ENCODE assay signal across 8 mouse cellular contexts in genomic region chr17:26780750-26781571, GRCm38 (mm10). TPM values are rescaled to one million over a fixed set of nuclear protein-coding genes. Genes with fewer than 3 reads are reported as not detected.
DNase-seq lines count a peak whose midpoint lies in the region; ATAC-seq and TF ChIP-seq lines count a peak whose summit lies in the region.

TSS of gene Bnip1 (plus strand) at chr17:26781066.

- H3K9ac ChIP-seq in lung, embryonic 16.5 days (ENCODE audit: low read length) = peak within 1 kb of the TSS; percentile 89

- H3K9me3 ChIP-seq in G1E (replicated peaks) = no peaks in the 10 kb centered on the region
- no peaks in the 10 kb centered on the region for H3K9me3 ChIP-seq in lung, embryonic 16.5 days (ENCODE audit: control insufficient read depth, low read length)

- peak within 1 kb of the TSS; percentile 85 for H3K4me2 ChIP-seq in lung, embryonic 16.5 days (ENCODE audit: low read depth, low read length)

- peaks cover 66% of the 10 kb centered on the region for H3K4me1 ChIP-seq in G1E (ENCODE audit: insufficient read depth, low read depth, low read length)
- peaks cover 9% of the 10 kb centered on the region for H3K4me1 ChIP-seq in lung, embryonic 16.5 days (replicated peaks; ENCODE audit: control insufficient read depth, insufficient read depth, low read length)

- WGBS in lung, embryonic 16.5 days = under 1% methylated on average over 42 of the region's 42 CpGs

- H3K27ac ChIP-seq in lung, embryonic 16.5 days (ENCODE audit: low read length) = peak within 1 kb of the TSS; percentile 97

- DNase-seq in G1E (ENCODE audit: low spot score) = peak; percentile 73
- peak; percentile 80 to 89 for DNase-seq in cerebellum, adult 18-20 months
- peak; percentile 79 for DNase-seq in forelimb bud, embryonic 11.5 days (ENCODE audit: low read depth, low spot score)
- peak; percentile 48 for DNase-seq in layer of hippocampus, adult 9-10 months (ENCODE audit: low spot score)
- peak; percentile 66 for DNase-seq in ovary, postnatal 10 days (ENCODE audit: low spot score)
- peak; percentile 57 to 68 for DNase-seq in thymus, postnatal 10 days (ENCODE audit: low spot score in 2 of 2)

- no peak for TF ChIP-seq CTCF in G1E (IDR thresholded peaks at IDR 0.05; ENCODE audit: low read depth, low read length)

- no peaks in the 10 kb centered on the region for H3K27me3 ChIP-seq in G1E (ENCODE audit: insufficient read depth, low read length)
- H3K27me3 ChIP-seq in lung, embryonic 16.5 days (ENCODE audit: control insufficient read depth, insufficient read depth, low read depth, low read length) = no peaks in the 10 kb centered on the region

- peaks cover 36% of the 10 kb centered on the region for H3K36me3 ChIP-seq in G1E (replicated peaks)
- peaks cover 10% of the 10 kb centered on the region for H3K36me3 ChIP-seq in lung, embryonic 16.5 days (ENCODE audit: control insufficient read depth, insufficient read depth, low read length)

- ATAC-seq in G1E (ENCODE audit: extremely low read depth, insufficient number of reproducible peaks, low FRiP score, poor library complexity, severe bottlenecking) = 0 out of 2 replicates have a peak, but pooled peaks have one; percentile 47
- ATAC-seq in hematopoietic stem cell, adult 5-6 weeks (replicated peaks in 1 of 2; ENCODE audit: insufficient read depth in 1 of 2, low FRiP score in 2 of 2, low TSS enrichment in 1 of 2, low read depth in 1 of 2, poor library complexity in 2 of 2, severe bottlenecking in 2 of 2) = peak; percentile 85
- peak; percentile 91 for ATAC-seq in lung, embryonic 16.5 days (ENCODE audit: low read depth)

- peak within 1 kb of the TSS; percentile 76 for H3K4me3 ChIP-seq in G1E (ENCODE audit: low read depth, low read length)
- H3K4me3 ChIP-seq in lung, embryonic 16.5 days (ENCODE audit: low read length) = peak within 1 kb of the TSS; percentile 87

RNA-seq across cellular contexts. Expression of gene Bnip1, which starts in this region (rescaled TPM):
- total RNA-seq in G1E (2014; fragmentation: Nextera tagmentation) (42.2 and 45.0 TPM in 2 replicates), G1E (2017) (55.9 and 58.0 TPM in 2 replicates)
- polyA plus RNA-seq in G1E (2012) = 32.1 TPM in 2 replicates
- total RNA-seq in hematopoietic stem cell, adult 5-6 weeks (2017) = 27.1 and 54.0 TPM in 2 replicates
- 45.2 and 47.7 TPM in 2 replicates for polyA plus RNA-seq in lung, embryonic 16.5 days (2015; fragmentation: Nextera tagmentation; extraction: Ambion mirVana)

Comparison
In these comparisons a context has a peak if more than half of its experiments do, and no peak if none do; other contexts are left out.
1. Peak in every context shown above with its lines: DNase-seq, ATAC-seq, H3K4me3 ChIP-seq and H3K27ac ChIP-seq.